Comparison of ENCODE assay signal across 14 mouse cellular contexts in the genomic region with DNA sequence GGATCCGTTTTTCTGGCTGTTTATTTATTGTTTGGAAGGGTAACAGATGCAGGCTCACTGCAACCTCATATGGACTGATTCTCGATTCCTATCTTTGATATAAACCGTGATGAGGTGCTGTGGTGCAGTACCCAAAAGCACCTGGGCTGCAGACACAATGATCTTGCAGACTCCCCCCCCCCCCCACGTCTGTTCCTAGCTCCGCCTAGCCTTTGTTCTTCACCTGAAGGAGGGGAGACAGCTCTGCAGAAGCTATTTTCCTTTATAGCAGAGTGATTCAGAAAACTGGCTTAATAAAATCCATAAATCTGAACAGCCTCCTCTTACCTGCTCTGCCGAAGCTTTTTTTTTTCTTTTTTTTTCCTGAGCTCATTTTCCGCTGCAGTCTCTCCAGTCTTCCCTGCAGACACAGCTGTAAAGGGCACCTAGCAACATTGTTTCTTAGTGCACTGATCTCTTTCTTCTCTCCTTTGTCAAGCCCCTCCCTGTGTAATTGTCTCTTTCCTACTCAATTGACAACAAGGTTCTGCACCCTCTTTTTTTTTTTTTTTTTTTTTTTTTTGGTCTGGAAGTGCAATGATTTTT. TPM values are rescaled to one million over a fixed set of nuclear protein-coding genes. Genes with fewer than 3 reads are reported as not detected.
A peak's percentile ranks its signal among the peaks of the same experiment; 100 is the strongest.
DNase-seq lines count a peak whose midpoint lies in the region; ATAC-seq and TF ChIP-seq lines count a peak whose summit lies in the region.
"Had no signal": no experiment of that assay in that cellular context is flagged by ENCODE, and none has a peak within 500 bp of the region (broad histone marks: within the 10 kb centered on the region; RNA-seq: fewer than 3 reads in every experiment).

No protein-coding gene starts in this region.

- H3K4me1 ChIP-seq in lung, embryonic 14.5 days (ENCODE audit: insufficient read depth): peaks cover 25% of the 10 kb centered on the region
- H3K4me1 ChIP-seq in forebrain, embryonic 12.5 days: peaks cover 16% of the 10 kb centered on the region; the same call in 1 of the 2 replicates
- peaks cover 36% of the 10 kb centered on the region for H3K4me1 ChIP-seq in limb, embryonic 11.5 days (ENCODE audit: control insufficient read depth, insufficient read depth, low read length)
- peaks cover 40% of the 10 kb centered on the region for H3K4me1 ChIP-seq in neural tube, embryonic 14.5 days (ENCODE audit: control insufficient read depth, insufficient read depth, low read length)
- H3K4me1 ChIP-seq in cerebellum, adult 2 months (ENCODE audit: control insufficient read depth, insufficient read depth, low read length): no peaks in the 10 kb centered on the region

- H3K27ac ChIP-seq in lung, embryonic 14.5 days (ENCODE audit: low read depth): no peak overlapping the region
- peak overlapping the region; percentile 56 for H3K27ac ChIP-seq in forebrain, embryonic 12.5 days
- H3K27ac ChIP-seq in limb, embryonic 11.5 days (replicated peaks; ENCODE audit: low read depth, low read length): peak overlapping the region; percentile 45; the same call in 1 of the 2 replicates
- peak overlapping the region; percentile 95 for H3K27ac ChIP-seq in neural tube, embryonic 14.5 days (ENCODE audit: low read depth, low read length)
- H3K27ac ChIP-seq in cerebellum, adult 2 months (ENCODE audit: insufficient read depth, low read length): no peak overlapping the region

- ATAC-seq in lung, embryonic 14.5 days (ENCODE audit: insufficient read depth): no peak
- no peak for ATAC-seq in forebrain, embryonic 12.5 days (ENCODE audit: low FRiP score)
- no peak for ATAC-seq in limb, embryonic 11.5 days (ENCODE audit: insufficient number of reproducible peaks, low FRiP score, low TSS enrichment, low read depth)
- peak; percentile 78 for ATAC-seq in neural tube, embryonic 14.5 days (ENCODE audit: low read depth)
- ATAC-seq: inflammation-experienced regulatory T-cells, adult 6 months had no signal

- H3K9ac ChIP-seq in lung, embryonic 14.5 days: no peak overlapping the region
- no peak overlapping the region for H3K9ac ChIP-seq in forebrain, embryonic 12.5 days
- H3K9ac ChIP-seq in limb, embryonic 11.5 days (ENCODE audit: low read length): no peak overlapping the region
- H3K9ac ChIP-seq in neural tube, embryonic 14.5 days (replicated peaks; ENCODE audit: low read depth, low read length): peak overlapping the region; percentile 46

- H3K27me3 ChIP-seq in lung, embryonic 14.5 days (ENCODE audit: insufficient read depth, low read length): no peaks in the 10 kb centered on the region
- no peaks in the 10 kb centered on the region for H3K27me3 ChIP-seq in forebrain, embryonic 12.5 days
- H3K27me3 ChIP-seq in limb, embryonic 11.5 days (ENCODE audit: control insufficient read depth, insufficient read depth, low read length): no peaks in the 10 kb centered on the region
- H3K27me3 ChIP-seq in neural tube, embryonic 14.5 days (ENCODE audit: control insufficient read depth, insufficient read depth, low read length): no peaks in the 10 kb centered on the region
- no peaks in the 10 kb centered on the region for H3K27me3 ChIP-seq in cerebellum, adult 2 months (ENCODE audit: control insufficient read depth, insufficient read depth, low read length)

- no peak for TF ChIP-seq CTCF in lung, embryonic 14.5 days (IDR thresholded peaks at IDR 0.05; ENCODE audit: low read depth)
- no peak for TF ChIP-seq CTCF in cerebellum, adult 2 months (IDR thresholded peaks at IDR 0.05; ENCODE audit: borderline replicate concordance, insufficient read depth, low read depth, low read length)

- H3K4me3 ChIP-seq in lung, embryonic 14.5 days (ENCODE audit: low read depth, low read length): no peak overlapping the region
- H3K4me3 ChIP-seq in forebrain, embryonic 12.5 days (replicated peaks): no peak overlapping the region
- H3K4me3 ChIP-seq in limb, embryonic 11.5 days (ENCODE audit: low read depth, low read length): no peak overlapping the region
- H3K4me3 ChIP-seq in neural tube, embryonic 14.5 days (ENCODE audit: low read depth, low read length): peak overlapping the region; percentile 8
- no peak overlapping the region for H3K4me3 ChIP-seq in cerebellum, adult 2 months (replicated peaks; ENCODE audit: insufficient read depth, low read depth, low read length)
- H3K4me3 ChIP-seq: erythroblast, embryonic 14.5 days had no signal

- no peak for TF ChIP-seq POLR2A in cerebellum, adult 2 months (IDR thresholded peaks at IDR 0.05; ENCODE audit: borderline replicate concordance, insufficient read depth, low read length)

- H3K36me3 ChIP-seq in lung, embryonic 14.5 days (ENCODE audit: insufficient read depth): no peaks in the 10 kb centered on the region
- no peaks in the 10 kb centered on the region for H3K36me3 ChIP-seq in forebrain, embryonic 12.5 days (replicated peaks)
- no peaks in the 10 kb centered on the region for H3K36me3 ChIP-seq in limb, embryonic 11.5 days (ENCODE audit: control insufficient read depth, insufficient read depth, low read length)
- H3K36me3 ChIP-seq in neural tube, embryonic 14.5 days (ENCODE audit: control insufficient read depth, insufficient read depth, low read length): no peaks in the 10 kb centered on the region

- H3K4me2 ChIP-seq in lung, embryonic 14.5 days: peak overlapping the region; percentile 26; the same call in 1 of the 2 replicates
- no peak overlapping the region for H3K4me2 ChIP-seq in forebrain, embryonic 12.5 days
- no peak overlapping the region for H3K4me2 ChIP-seq in limb, embryonic 11.5 days (ENCODE audit: low read depth, severe bottlenecking)
- peak overlapping the region; percentile 39 for H3K4me2 ChIP-seq in neural tube, embryonic 14.5 days (ENCODE audit: low read depth, low read length)

- WGBS in lung, embryonic 14.5 days: 35% methylated on average over 7 of the region's 7 CpGs
- WGBS in forebrain, embryonic 12.5 days: 43% methylated on average over 7 of the region's 7 CpGs
- WGBS in limb, embryonic 11.5 days: 28% methylated on average over 7 of the region's 7 CpGs
- WGBS in neural tube, embryonic 14.5 days: 9% methylated on average over 7 of the region's 7 CpGs
- WGBS in cerebellum, adult 2 months: 61% methylated on average over 7 of the region's 7 CpGs

- intact Hi-C loops in heart, postnatal 14 days (cut with DNase I): no loop called here

- no peaks in the 10 kb centered on the region for H3K9me3 ChIP-seq in lung, embryonic 14.5 days (ENCODE audit: low read depth, low read length)
- H3K9me3 ChIP-seq in forebrain, embryonic 12.5 days: no peaks in the 10 kb centered on the region
- no peaks in the 10 kb centered on the region for H3K9me3 ChIP-seq in limb, embryonic 11.5 days (ENCODE audit: control insufficient read depth, low read length)
- no peaks in the 10 kb centered on the region for H3K9me3 ChIP-seq in neural tube, embryonic 14.5 days (ENCODE audit: control insufficient read depth, low read length)

- DNase-seq in lung, embryonic 14.5 days: no peak
- no peak for DNase-seq in lung, postnatal 14 days
- DNase-seq in limb, embryonic 11.5 days (ENCODE audit: low spot score): no peak
- no peak for DNase-seq in cerebellum, adult 2 months
- no peak for DNase-seq in embryo, embryonic 10 days (ENCODE audit: low spot score)
- no peak for DNase-seq in heart, postnatal 14 days
- DNase-seq: cerebellum, adult 11 months; lung, adult 2 months; right cerebral cortex, postnatal 25 days; thymus, adult 2 months had no signal

RNA-seq across cellular contexts. Expression of a gene that starts 7.1 kb away (rescaled TPM):
- polyA plus RNA-seq in lung, embryonic 14.5 days (2014; fragmentation: Nextera tagmentation; extraction: Ambion mirVana): 9.0 and 9.4 TPM in 2 replicates
- polyA plus RNA-seq in forebrain, embryonic 12.5 days (2016; fragmentation: Nextera tagmentation; extraction: Ambion mirVana): 8.9 and 10.0 TPM in 2 replicates
- polyA plus RNA-seq in limb, embryonic 11.5 days (2014; fragmentation: Nextera tagmentation; extraction: Ambion mirVana): 12.1 and 12.5 TPM in 2 replicates
- polyA plus RNA-seq in neural tube, embryonic 14.5 days (2014; fragmentation: Nextera tagmentation; extraction: Ambion mirVana): 7.7 and 7.9 TPM in 2 replicates
- 3.3 and 4.1 TPM in 2 replicates for polyA plus RNA-seq in cerebellum, adult 2 months (2012; rRNA removed)
- total RNA-seq in heart, postnatal 14 days (2021): 1 to 10 TPM; 1.9 to 2.4 TPM
- polyA plus RNA-seq: erythroblast, embryonic 14.5 days had no signal

RNA-seq across cellular contexts. Expression of a gene that starts 10.9 kb away (rescaled TPM):
- polyA plus RNA-seq in lung, embryonic 14.5 days (2014; fragmentation: Nextera tagmentation; extraction: Ambion mirVana): 0.14 and 0.33 TPM in 2 replicates
- polyA plus RNA-seq in forebrain, embryonic 12.5 days (2016; fragmentation: Nextera tagmentation; extraction: Ambion mirVana): 0.46 and 0.50 TPM in 2 replicates
- 0.60 and 1.1 TPM in 2 replicates for polyA plus RNA-seq in limb, embryonic 11.5 days (2014; fragmentation: Nextera tagmentation; extraction: Ambion mirVana)
- polyA plus RNA-seq in neural tube, embryonic 14.5 days (2014; fragmentation: Nextera tagmentation; extraction: Ambion mirVana): 1.2 and 1.8 TPM in 2 replicates
- 0.18 and 0.21 TPM in 2 replicates for polyA plus RNA-seq in cerebellum, adult 2 months (2012; rRNA removed)
- 1 to 10 TPM; 1.1 TPM for total RNA-seq in heart, postnatal 14 days (2021)
- polyA plus RNA-seq: erythroblast, embryonic 14.5 days; inflammation-experienced regulatory T-cells, adult 6 months had no signal

RNA-seq across cellular contexts. Expression of a gene that starts 50.5 kb away (rescaled TPM):
- 10.1 and 13.1 TPM in 2 replicates for polyA plus RNA-seq in lung, embryonic 14.5 days (2014; fragmentation: Nextera tagmentation; extraction: Ambion mirVana)
- polyA plus RNA-seq in forebrain, embryonic 12.5 days (2016; fragmentation: Nextera tagmentation; extraction: Ambion mirVana): 7.5 and 7.8 TPM in 2 replicates
- polyA plus RNA-seq in limb, embryonic 11.5 days (2014; fragmentation: Nextera tagmentation; extraction: Ambion mirVana): 9.0 and 9.2 TPM in 2 replicates
- 18.3 and 20.2 TPM in 2 replicates for polyA plus RNA-seq in neural tube, embryonic 14.5 days (2014; fragmentation: Nextera tagmentation; extraction: Ambion mirVana)
- polyA plus RNA-seq in cerebellum, adult 2 months (2012; rRNA removed): 11.2 and 14.2 TPM in 2 replicates
- total RNA-seq in heart, postnatal 14 days (2021): 10 to 100 TPM; 11.0 to 13.7 TPM
- polyA plus RNA-seq: erythroblast, embryonic 14.5 days had no signal

Comparison
In these comparisons a context has a peak if more than half of its experiments do, and no peak if none do; other contexts are left out.
1. H3K27ac ChIP-seq: peak in forebrain, embryonic 12.5 days (single experiment), limb, embryonic 11.5 days (single experiment) and neural tube, embryonic 14.5 days (single experiment); none in lung, embryonic 14.5 days (single experiment) and cerebellum, adult 2 months (single experiment).
2. H3K4me2 ChIP-seq: peak in lung, embryonic 14.5 days (single experiment) and neural tube, embryonic 14.5 days (single experiment); none in forebrain, embryonic 12.5 days (single experiment) and limb, embryonic 11.5 days (single experiment).